Mouse (Mus musculus): ENCODE measurements around the gene St5. TPM values are rescaled to one million over a fixed set of nuclear protein-coding genes. Genes with fewer than 3 reads are reported as not detected.
A peak's percentile ranks its signal among the peaks of the same experiment; 100 is the strongest.

Gene St5
- polyA plus RNA-seq, 1 experiment, result 42.2 TPM

GRCm38 (mm10) chr7:109674944-109675628 lies 28.3 kb downstream of the St5 start:
- no peak overlapping the region for H3K4me3 ChIP-seq (ENCODE audit: low read depth, low read length)
- H3K36me3 ChIP-seq (ENCODE audit: control insufficient read depth, insufficient read depth, low read length, poor library complexity, severe bottlenecking), result no peaks in the 10 kb centered on the region
- H3K4me1 ChIP-seq (ENCODE audit: control insufficient read depth, insufficient read depth, low read length), result no peaks in the 10 kb centered on the region
- H3K9me3 ChIP-seq (replicated peaks; ENCODE audit: control insufficient read depth, insufficient read depth, low read length, poor library complexity, severe bottlenecking), result no peaks in the 10 kb centered on the region
- no peak overlapping the region for H3K9ac ChIP-seq (ENCODE audit: low read depth, poor library complexity, severe bottlenecking)
- no peak overlapping the region for H3K27ac ChIP-seq (ENCODE audit: insufficient read depth, low read length)
- no peaks in the 10 kb centered on the region; the same call in 1 of the 2 replicates for H3K27me3 ChIP-seq (ENCODE audit: control insufficient read depth, insufficient read depth, low read length, poor library complexity, severe bottlenecking)
- TF ChIP-seq CTCF (IDR thresholded peaks at IDR 0.05; ENCODE audit: low read depth, low read length) (no peak), POLR2A (IDR thresholded peaks at IDR 0.05; ENCODE audit: insufficient read depth, low read length) (no peak), EP300 (IDR thresholded peaks at IDR 0.05; ENCODE audit: insufficient read depth, low read depth, low read length) (no peak)

GRCm38 (mm10) chr7:109671581-109672471 lies 31.6 kb downstream of the St5 start:
- no peak overlapping the region for H3K27ac ChIP-seq (ENCODE audit: insufficient read depth, low read length)

DNA sequence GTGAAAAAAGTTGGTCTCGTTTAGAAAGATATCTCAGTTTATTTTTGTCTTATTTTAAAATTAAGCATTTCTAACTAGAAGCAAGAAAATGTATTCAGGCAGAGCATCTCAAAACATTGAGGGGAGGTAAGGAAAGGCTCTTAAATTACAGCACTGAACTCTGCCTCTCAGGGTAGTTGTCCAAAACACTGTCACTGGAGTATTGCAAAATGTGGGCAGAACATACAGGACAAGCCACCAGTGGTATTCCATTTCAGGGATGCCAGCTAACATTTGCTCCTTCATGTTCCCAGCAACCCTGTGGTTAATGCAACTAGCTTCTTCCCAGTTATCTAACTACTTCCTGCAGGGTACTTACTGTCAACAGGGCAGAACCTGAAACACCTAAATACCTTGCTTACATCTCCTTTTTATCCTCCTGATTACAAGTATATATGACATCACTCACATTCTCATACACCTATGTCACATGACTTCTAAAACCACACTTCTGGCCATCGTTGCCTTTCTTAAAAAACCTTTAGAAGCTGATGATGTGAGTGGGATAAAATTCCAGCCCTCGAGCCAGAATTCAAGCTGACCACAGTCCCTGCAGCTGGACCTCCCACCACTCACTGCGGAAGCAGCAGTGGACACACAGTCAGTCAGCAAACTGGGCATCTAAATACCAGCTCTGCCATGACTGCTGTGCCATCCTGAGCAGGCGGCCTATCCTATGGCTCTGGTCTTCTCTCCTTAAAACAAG lies 33.8 kb downstream of the St5 start:
- Histone ChIP-seq H3K27me3 (ENCODE audit: control insufficient read depth, insufficient read depth, low read length, poor library complexity, severe bottlenecking) (no peaks in the 10 kb centered on the region; the same call in 1 of the 2 replicates), H3K4me1 (ENCODE audit: control insufficient read depth, insufficient read depth, low read length) (no peaks in the 10 kb centered on the region), H3K4me3 (ENCODE audit: low read depth, low read length) (no peak overlapping the region), H3K9ac (ENCODE audit: low read depth, poor library complexity, severe bottlenecking) (no peak overlapping the region), H3K9me3 (replicated peaks; ENCODE audit: control insufficient read depth, insufficient read depth, low read length, poor library complexity, severe bottlenecking) (no peaks in the 10 kb centered on the region), H3K27ac (ENCODE audit: insufficient read depth, low read length) (no peak overlapping the region), H3K36me3 (ENCODE audit: control insufficient read depth, insufficient read depth, low read length, poor library complexity, severe bottlenecking) (no peaks in the 10 kb centered on the region)
- TF ChIP-seq CTCF (IDR thresholded peaks at IDR 0.05; ENCODE audit: low read depth, low read length) (no peak), EP300 (IDR thresholded peaks at IDR 0.05; ENCODE audit: insufficient read depth, low read depth, low read length) (no peak), POLR2A (IDR thresholded peaks at IDR 0.05; ENCODE audit: insufficient read depth, low read length) (no peak)

More at GRCm38 (mm10) chr7:109671581-109672471, 31.6 kb downstream of the St5 start:
- H3K4me1 ChIP-seq (ENCODE audit: control insufficient read depth, insufficient read depth, low read length), result no peaks in the 10 kb centered on the region
- TF ChIP-seq CTCF (IDR thresholded peaks at IDR 0.05; ENCODE audit: low read depth, low read length) (no peak), EP300 (IDR thresholded peaks at IDR 0.05; ENCODE audit: insufficient read depth, low read depth, low read length) (no peak)
- no peaks in the 10 kb centered on the region for H3K36me3 ChIP-seq (ENCODE audit: control insufficient read depth, insufficient read depth, low read length, poor library complexity, severe bottlenecking)
- H3K9me3 ChIP-seq (replicated peaks; ENCODE audit: control insufficient read depth, insufficient read depth, low read length, poor library complexity, severe bottlenecking), result no peaks in the 10 kb centered on the region
- peak overlapping the region; percentile 61 for H3K9ac ChIP-seq (ENCODE audit: low read depth, poor library complexity, severe bottlenecking)
- H3K4me3 ChIP-seq (ENCODE audit: low read depth, low read length), result peak overlapping the region; percentile 64
- no peaks in the 10 kb centered on the region; the same call in 1 of the 2 replicates for H3K27me3 ChIP-seq (ENCODE audit: control insufficient read depth, insufficient read depth, low read length, poor library complexity, severe bottlenecking)

DNA sequence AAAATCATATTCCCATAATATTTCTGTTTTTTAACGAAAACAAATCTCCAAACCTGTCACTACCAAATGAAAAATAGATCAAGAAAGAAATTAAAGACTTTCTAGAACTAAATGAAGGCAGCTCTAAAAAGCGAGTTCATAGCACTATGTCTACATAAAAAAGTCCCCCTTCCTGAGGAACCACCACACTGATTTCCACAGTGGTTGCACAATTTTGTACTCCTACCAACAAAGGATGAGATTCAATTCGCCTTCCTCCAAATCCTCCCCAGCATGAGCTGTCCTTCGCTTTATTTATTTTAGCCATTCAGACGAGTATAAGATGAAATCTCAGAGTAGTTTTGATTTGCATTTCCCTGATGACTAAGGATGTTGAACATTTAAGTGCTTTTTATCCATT lies 36.7 kb downstream of the St5 start:
- TF ChIP-seq EP300 (IDR thresholded peaks at IDR 0.05; ENCODE audit: insufficient read depth, low read depth, low read length) (no peak), CTCF (IDR thresholded peaks at IDR 0.05; ENCODE audit: low read depth, low read length) (no peak), POLR2A (IDR thresholded peaks at IDR 0.05; ENCODE audit: insufficient read depth, low read length) (no peak)
- Histone ChIP-seq H3K4me3 (ENCODE audit: low read depth, low read length) (no peak overlapping the region), H3K27me3 (ENCODE audit: control insufficient read depth, insufficient read depth, low read length, poor library complexity, severe bottlenecking) (no peaks in the 10 kb centered on the region), H3K36me3 (ENCODE audit: control insufficient read depth, insufficient read depth, low read length, poor library complexity, severe bottlenecking) (no peaks in the 10 kb centered on the region), H3K4me1 (ENCODE audit: control insufficient read depth, insufficient read depth, low read length) (no peaks in the 10 kb centered on the region), H3K27ac (ENCODE audit: insufficient read depth, low read length) (no peak overlapping the region), H3K9me3 (replicated peaks; ENCODE audit: control insufficient read depth, insufficient read depth, low read length, poor library complexity, severe bottlenecking) (no peaks in the 10 kb centered on the region), H3K9ac (ENCODE audit: low read depth, poor library complexity, severe bottlenecking) (no peak overlapping the region)

- Histone ChIP-seq H3K4me1 (ENCODE audit: control insufficient read depth, insufficient read depth, low read length) (no peaks in the 10 kb centered on the region), H3K36me3 (ENCODE audit: control insufficient read depth, insufficient read depth, low read length, poor library complexity, severe bottlenecking) (no peaks in the 10 kb centered on the region), H3K27me3 (ENCODE audit: control insufficient read depth, insufficient read depth, low read length, poor library complexity, severe bottlenecking) (no peaks in the 10 kb centered on the region), H3K9ac (ENCODE audit: low read depth, poor library complexity, severe bottlenecking) (no peak overlapping the region), H3K9me3 (replicated peaks; ENCODE audit: control insufficient read depth, insufficient read depth, low read length, poor library complexity, severe bottlenecking) (no peaks in the 10 kb centered on the region), H3K4me3 (ENCODE audit: low read depth, low read length) (no peak overlapping the region), H3K27ac (ENCODE audit: insufficient read depth, low read length) (no peak overlapping the region)
- TF ChIP-seq EP300 (IDR thresholded peaks at IDR 0.05; ENCODE audit: insufficient read depth, low read depth, low read length) (no peak), CTCF (IDR thresholded peaks at IDR 0.05; ENCODE audit: low read depth, low read length) (no peak), POLR2A (IDR thresholded peaks at IDR 0.05; ENCODE audit: insufficient read depth, low read length) (no peak)
Observed at GRCm38 (mm10) chr7:109662626-109663025, 40.8 kb downstream of the St5 start.

Measured in ES-Bruce4 (cell line).